Mouse (Mus musculus) liver, postnatal 0 days (tissue): ENCODE measurements around the gene Bco1.

Experiments
- CTCF ChIP-seq: sonication (generic); IDR thresholded peaks from 2 replicates; pipeline ENCODE4 v1.5.1; 2016; ENCODE audit warnings: antibody characterized with exemption, low read depth
- EP300 ChIP-seq: IDR thresholded peaks from 2 replicates; pipeline ENCODE4 v1.6.1; 2016; ENCODE audit warnings: antibody characterized with exemption, low read depth, mild to moderate bottlenecking

DNA sequence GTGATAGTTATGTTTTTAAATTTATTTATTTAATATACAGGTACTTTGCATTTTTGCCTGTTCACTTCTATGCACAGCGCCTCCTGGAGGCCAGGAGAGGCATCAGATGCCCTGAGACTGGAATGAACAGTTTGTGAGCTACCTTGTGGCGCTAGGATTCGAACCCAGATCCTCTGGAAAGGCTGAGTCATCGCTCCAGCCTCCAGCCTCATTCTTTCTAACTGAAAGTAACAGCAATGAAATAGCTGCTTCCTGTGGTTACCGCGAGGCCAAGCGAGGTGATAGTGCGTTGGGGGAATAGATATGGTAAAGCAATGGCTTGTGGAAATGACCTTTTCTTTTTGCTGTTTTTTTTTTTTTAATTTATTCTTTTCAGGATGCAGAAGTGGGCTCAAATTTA, 31.4 kb downstream of the Bco1 start:
- TF ChIP-seq CTCF (peak; percentile 48), EP300 (no peak)
